Mouse (Mus musculus): ENCODE data around the gene Abhd14a.

DNA sequence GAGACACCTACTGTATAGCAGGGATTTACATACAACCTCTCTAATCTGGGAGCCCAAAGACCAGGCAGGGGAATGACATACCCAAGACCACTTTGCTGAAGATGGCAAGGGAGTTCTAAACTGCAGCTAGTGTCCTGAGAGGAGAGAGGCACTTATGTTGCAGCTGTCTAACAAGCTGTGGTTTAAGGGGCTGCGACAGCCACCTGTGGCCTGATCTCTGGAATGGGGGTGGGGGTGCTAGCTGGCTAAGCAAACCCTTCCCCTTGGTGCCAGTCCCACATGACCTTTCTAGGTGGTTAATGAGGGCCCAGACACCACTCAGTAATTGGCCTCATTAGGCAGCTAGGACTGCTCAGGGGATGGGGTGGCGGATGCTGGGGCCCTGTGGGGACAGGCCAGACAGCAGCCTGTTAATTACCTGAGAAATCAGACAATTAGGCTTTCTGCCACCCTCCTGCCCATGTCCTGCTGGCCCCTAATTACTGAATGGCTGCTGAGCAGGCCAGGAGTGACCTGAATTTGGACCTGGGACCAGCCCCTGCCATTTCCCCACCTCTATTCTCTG lies 37.3 kb downstream of the Abhd14a start:
- TF ChIP-seq CTCF (IDR thresholded peaks at IDR 0.05; ENCODE audit: insufficient read depth, low read length), result no peak
- TF ChIP-seq POLR2A (IDR thresholded peaks at IDR 0.05; ENCODE audit: borderline replicate concordance, extremely low read depth, low read depth, low read length), result no peak
